Mouse (Mus musculus): ENCODE measurements around the gene Btbd19.

DNA sequence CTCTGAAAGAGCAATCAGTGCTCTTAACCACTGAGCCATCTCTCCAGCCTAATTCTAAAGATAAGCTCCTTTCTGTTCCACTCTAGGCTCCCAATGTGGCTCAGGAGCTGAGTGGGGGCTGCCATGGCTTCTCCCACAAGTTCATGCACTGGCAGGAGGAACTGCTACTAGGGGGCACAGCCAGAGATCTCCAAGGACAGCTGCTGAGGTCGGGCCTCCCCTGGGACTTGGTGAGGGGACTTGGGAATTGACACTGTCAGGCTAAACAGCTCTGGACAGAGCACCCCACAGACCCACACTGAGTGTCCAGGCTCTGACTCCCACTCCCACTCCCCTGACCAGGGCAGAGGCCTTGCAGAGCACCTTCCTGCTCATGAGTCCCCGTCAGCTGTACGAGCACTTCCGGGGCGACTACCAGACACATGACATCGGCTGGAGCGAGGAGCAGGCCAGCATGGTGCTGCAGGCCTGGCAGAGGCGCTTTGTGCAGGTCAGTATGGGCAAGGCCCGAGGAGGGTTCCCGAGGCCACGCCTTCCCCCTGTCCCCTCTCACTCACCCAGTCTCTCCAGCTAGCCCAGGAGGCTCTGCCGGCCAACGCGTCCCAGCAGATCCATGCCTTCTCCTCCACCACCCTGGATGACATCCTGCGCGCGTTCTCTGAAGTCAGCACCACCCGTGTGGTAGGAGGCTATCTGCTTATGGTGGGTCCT, 17.6 kb downstream of the Btbd19 start:
- TF ChIP-seq CTCF (IDR thresholded peaks at IDR 0.05; ENCODE audit: control insufficient read depth, insufficient read depth, insufficient read length): no peak
- TF ChIP-seq USF1 (IDR thresholded peaks at IDR 0.05; ENCODE audit: low read depth): no peak
- TF ChIP-seq MAX (IDR thresholded peaks at IDR 0.05): no peak
- TF ChIP-seq MYOG (IDR thresholded peaks at IDR 0.05; ENCODE audit: control insufficient read depth, extremely low read depth, insufficient read length): no peak
- no peak for TF ChIP-seq CEBPB (IDR thresholded peaks at IDR 0.05; ENCODE audit: low read depth)
- no peak for TF ChIP-seq MYOD1 (IDR thresholded peaks at IDR 0.05; ENCODE audit: control insufficient read depth, insufficient read length, low read depth)

Data from C2C12 (cell line).